Mouse (Mus musculus): ENCODE measurements at regions not wholly inside any gene's neighbourhood (a gene's known extent, or its start where the extent isn't known, plus 50 kb on each side); places are given as distances from the start of the nearest gene placed in this dataset.

DNA sequence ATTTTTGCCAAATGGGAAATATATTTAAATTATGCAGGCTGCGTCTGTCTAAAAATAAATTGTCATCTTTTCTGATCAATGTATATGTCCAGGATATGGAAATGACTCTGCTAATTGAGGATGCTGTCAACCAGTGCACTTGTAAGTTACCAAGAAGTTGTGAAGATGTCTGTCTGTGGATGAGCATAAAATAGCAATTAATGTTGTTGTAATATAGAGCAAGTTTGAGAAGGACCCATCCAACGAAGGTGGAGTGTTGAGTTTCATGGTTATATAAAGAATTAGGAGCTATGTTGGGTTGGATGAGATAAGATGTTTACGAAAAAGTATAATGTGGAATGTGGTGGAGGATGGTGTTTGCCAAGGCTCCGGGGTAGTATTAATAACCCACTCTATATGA lies 131.6 kb downstream of the Zbtb18 start:
- Histone ChIP-seq H3K27ac (replicated peaks) (no peak overlapping the region), H3K4me1 (replicated peaks) (no peaks in the 10 kb centered on the region), H3K9me3 (no peaks in the 10 kb centered on the region), H3K4me2 (no peak overlapping the region), H3K9ac (no peak overlapping the region), H3K4me3 (no peak overlapping the region), H3K27me3 (no peaks in the 10 kb centered on the region), H3K36me3 (no peaks in the 10 kb centered on the region)
- no peak for ATAC-seq (ENCODE audit: low FRiP score, low read depth)
- 92% methylated on average over 4 of the region's 4 CpGs for WGBS

GRCm38 (mm10) chr1:177574312-177574711 lies 132.2 kb downstream of the Zbtb18 start:
- WGBS: 82% methylated on average over 7 of the region's 7 CpGs

GRCm38 (mm10) chr1:177584302-177584886 lies 142.2 kb downstream of the Zbtb18 start:
- ATAC-seq (ENCODE audit: low FRiP score, low read depth): no peak
- H3K27me3 ChIP-seq: no peaks in the 10 kb centered on the region
- H3K27ac ChIP-seq (replicated peaks): no peak overlapping the region
- H3K4me1 ChIP-seq (replicated peaks): no peaks in the 10 kb centered on the region
- no peak overlapping the region for H3K4me3 ChIP-seq
- no peak overlapping the region for H3K4me2 ChIP-seq
- H3K36me3 ChIP-seq: no peaks in the 10 kb centered on the region
- 62% methylated on average over 5 of the region's 5 CpGs for WGBS
- no peak overlapping the region for H3K9ac ChIP-seq
- H3K9me3 ChIP-seq: peaks cover 5% of the 10 kb centered on the region; the same call in 1 of the 2 replicates

More at GRCm38 (mm10) chr1:177574312-177574711, 132.2 kb downstream of the Zbtb18 start:
- Histone ChIP-seq H3K27me3 (no peaks in the 10 kb centered on the region), H3K27ac (replicated peaks) (no peak overlapping the region), H3K9me3 (no peaks in the 10 kb centered on the region), H3K9ac (no peak overlapping the region), H3K4me2 (no peak overlapping the region), H3K4me1 (replicated peaks) (no peaks in the 10 kb centered on the region), H3K36me3 (no peaks in the 10 kb centered on the region), H3K4me3 (no peak overlapping the region)
- ATAC-seq (ENCODE audit: low FRiP score, low read depth): no peak

DNA sequence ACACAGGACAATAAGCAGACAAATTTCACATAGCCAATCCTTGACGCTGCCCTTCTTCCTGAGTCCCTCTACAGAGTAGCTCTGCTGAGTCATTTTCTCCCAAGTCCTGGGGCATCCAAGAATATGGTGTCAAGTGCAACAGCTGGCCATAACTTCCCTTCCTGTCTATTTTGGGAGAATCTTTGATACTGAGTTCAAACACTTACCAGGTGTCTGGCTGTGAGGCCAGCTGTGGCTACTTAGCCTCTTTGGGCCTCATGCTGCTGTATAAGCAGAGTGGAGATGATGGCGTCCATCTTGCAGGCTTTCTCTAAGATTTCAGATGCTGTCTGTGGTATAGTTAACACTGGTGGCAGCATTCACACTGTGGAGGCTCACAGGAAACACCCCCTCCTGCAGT lies 143.2 kb downstream of the Zbtb18 start:
- Histone ChIP-seq H3K27me3 (no peaks in the 10 kb centered on the region), H3K4me3 (no peak overlapping the region), H3K4me1 (replicated peaks) (no peaks in the 10 kb centered on the region), H3K9ac (no peak overlapping the region), H3K36me3 (no peaks in the 10 kb centered on the region), H3K27ac (replicated peaks) (no peak overlapping the region), H3K4me2 (no peak overlapping the region), H3K9me3 (peaks cover 5% of the 10 kb centered on the region; the same call in 1 of the 2 replicates)
- ATAC-seq (ENCODE audit: low FRiP score, low read depth): no peak
- WGBS: 92% methylated on average over 2 of the region's 2 CpGs

- Histone ChIP-seq H3K4me1 (replicated peaks) (no peaks in the 10 kb centered on the region), H3K4me3 (no peak overlapping the region), H3K27me3 (no peaks in the 10 kb centered on the region), H3K9ac (no peak overlapping the region), H3K9me3 (no peaks in the 10 kb centered on the region), H3K4me2 (no peak overlapping the region), H3K36me3 (no peaks in the 10 kb centered on the region), H3K27ac (replicated peaks) (no peak overlapping the region)
- no peak for ATAC-seq (ENCODE audit: low FRiP score, low read depth)
- WGBS: 84% methylated on average over 7 of the region's 7 CpGs
Observed at GRCm38 (mm10) chr1:177589034-177589433, 140.6 kb upstream of the 1700016C15Rik start.

DNA sequence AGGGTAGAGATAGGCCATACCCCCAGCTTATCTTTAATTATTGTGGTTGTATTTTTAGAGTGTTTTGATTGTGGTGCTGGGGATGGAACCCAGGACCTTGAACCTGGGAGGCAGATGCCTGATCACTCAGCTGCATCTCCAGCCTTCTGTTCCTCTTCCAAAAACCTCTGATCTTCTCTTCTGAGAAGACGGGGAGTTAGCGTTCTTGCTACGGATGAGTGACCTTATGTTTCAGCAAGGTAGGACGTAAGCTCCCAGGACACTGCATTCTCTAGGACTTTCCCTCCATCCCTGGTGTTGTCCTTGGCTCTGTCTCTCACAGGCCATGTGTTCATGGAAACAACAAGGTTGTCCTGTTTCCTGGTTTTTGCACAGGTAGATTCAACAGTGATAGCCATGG lies 140.0 kb upstream of the 1700016C15Rik start:
- Histone ChIP-seq H3K36me3 (no peaks in the 10 kb centered on the region), H3K27me3 (no peaks in the 10 kb centered on the region), H3K27ac (replicated peaks) (no peak overlapping the region), H3K4me1 (replicated peaks) (no peaks in the 10 kb centered on the region), H3K9me3 (no peaks in the 10 kb centered on the region), H3K4me2 (no peak overlapping the region), H3K4me3 (no peak overlapping the region), H3K9ac (no peak overlapping the region)
- WGBS: 87% methylated on average over 4 of the region's 4 CpGs
- ATAC-seq (ENCODE audit: low FRiP score, low read depth): no peak

- Histone ChIP-seq H3K27ac (replicated peaks) (no peak overlapping the region), H3K9me3 (no peaks in the 10 kb centered on the region), H3K36me3 (no peaks in the 10 kb centered on the region), H3K9ac (no peak overlapping the region), H3K4me3 (no peak overlapping the region), H3K4me2 (no peak overlapping the region), H3K27me3 (no peaks in the 10 kb centered on the region), H3K4me1 (replicated peaks) (no peaks in the 10 kb centered on the region)
- ATAC-seq (ENCODE audit: low FRiP score, low read depth): no peak
- WGBS: 95% methylated on average over 3 of the region's 3 CpGs
Observed at GRCm38 (mm10) chr1:177591742-177592141, 137.9 kb upstream of the 1700016C15Rik start.

GRCm38 (mm10) chr1:177592337-177592736 lies 137.3 kb upstream of the 1700016C15Rik start:
- WGBS: 87% methylated on average over 9 of the region's 9 CpGs
- no peaks in the 10 kb centered on the region for H3K27me3 ChIP-seq

DNA sequence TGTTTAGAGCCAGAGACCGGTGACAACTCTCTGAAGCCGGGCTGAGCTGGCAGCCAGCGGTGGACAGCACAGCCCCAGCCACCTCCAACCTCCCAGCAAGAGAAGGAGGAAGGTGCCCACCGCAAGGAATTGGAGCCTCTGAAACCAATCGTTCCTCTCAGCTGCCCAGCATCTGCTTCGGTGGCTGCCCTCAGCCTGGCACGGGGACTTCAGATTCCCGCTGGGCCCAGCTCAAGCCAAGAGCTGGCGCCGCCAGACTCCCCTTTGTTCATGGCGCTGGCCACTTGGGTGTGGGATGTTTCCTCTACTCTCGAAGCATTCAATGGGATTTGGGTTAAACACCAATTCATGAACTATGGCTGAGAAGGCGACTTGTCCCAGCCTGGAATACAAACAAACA lies 135.3 kb upstream of the 1700016C15Rik start:
- H3K27ac ChIP-seq (replicated peaks): no peak overlapping the region
- 0 out of 2 replicates have a peak, but pooled peaks have one; percentile 19 for ATAC-seq (ENCODE audit: low FRiP score, low read depth)
- H3K4me2 ChIP-seq: no peak overlapping the region
- no peaks in the 10 kb centered on the region for H3K4me1 ChIP-seq (replicated peaks)
- WGBS: 77% methylated on average over 13 of the region's 13 CpGs
- no peak overlapping the region for H3K9ac ChIP-seq
- H3K4me3 ChIP-seq: no peak overlapping the region
- no peaks in the 10 kb centered on the region for H3K27me3 ChIP-seq
- H3K9me3 ChIP-seq: no peaks in the 10 kb centered on the region
- no peaks in the 10 kb centered on the region for H3K36me3 ChIP-seq

More at GRCm38 (mm10) chr1:177592337-177592736, 137.3 kb upstream of the 1700016C15Rik start:
- no peak overlapping the region for H3K27ac ChIP-seq (replicated peaks)
- H3K4me3 ChIP-seq: no peak overlapping the region
- H3K4me1 ChIP-seq (replicated peaks): no peaks in the 10 kb centered on the region
- no peak for ATAC-seq (ENCODE audit: low FRiP score, low read depth)
- H3K4me2 ChIP-seq: no peak overlapping the region
- no peaks in the 10 kb centered on the region for H3K9me3 ChIP-seq
- H3K36me3 ChIP-seq: no peaks in the 10 kb centered on the region
- no peak overlapping the region for H3K9ac ChIP-seq

- Histone ChIP-seq H3K4me1 (replicated peaks) (no peaks in the 10 kb centered on the region), H3K4me2 (no peak overlapping the region), H3K4me3 (no peak overlapping the region), H3K9ac (no peak overlapping the region), H3K27ac (replicated peaks) (no peak overlapping the region), H3K27me3 (no peaks in the 10 kb centered on the region), H3K9me3 (no peaks in the 10 kb centered on the region), H3K36me3 (no peaks in the 10 kb centered on the region)
- ATAC-seq (ENCODE audit: low FRiP score, low read depth): no peak
- WGBS: 77% methylated on average over 7 of the region's 7 CpGs
Observed at GRCm38 (mm10) chr1:177595326-177595914, 134.2 kb upstream of the 1700016C15Rik start.

GRCm38 (mm10) chr1:177597036-177597435 lies 132.6 kb upstream of the 1700016C15Rik start:
- ATAC-seq (ENCODE audit: low FRiP score, low read depth): no peak
- Histone ChIP-seq H3K4me1 (replicated peaks) (no peaks in the 10 kb centered on the region), H3K4me3 (no peak overlapping the region), H3K27me3 (no peaks in the 10 kb centered on the region), H3K9ac (no peak overlapping the region), H3K9me3 (no peaks in the 10 kb centered on the region), H3K27ac (replicated peaks) (no peak overlapping the region), H3K36me3 (no peaks in the 10 kb centered on the region), H3K4me2 (no peak overlapping the region)
- 88% methylated on average over 4 of the region's 4 CpGs for WGBS

GRCm38 (mm10) chr1:177605353-177605969 lies 124.2 kb upstream of the 1700016C15Rik start:
- WGBS: 4% methylated on average over 6 of the region's 6 CpGs
- Histone ChIP-seq H3K36me3 (no peaks in the 10 kb centered on the region), H3K4me1 (replicated peaks) (no peaks in the 10 kb centered on the region; the same call in 1 of the 2 replicates), H3K9ac (no peak overlapping the region), H3K27ac (replicated peaks) (no peak overlapping the region), H3K27me3 (no peaks in the 10 kb centered on the region), H3K9me3 (no peaks in the 10 kb centered on the region), H3K4me3 (no peak overlapping the region), H3K4me2 (no peak overlapping the region)
- no peak for ATAC-seq (ENCODE audit: low FRiP score, low read depth)

Measured in hindbrain, embryonic 15.5 days (tissue).